Mouse (Mus musculus): ENCODE measurements around the gene Bglap2. TPM values are rescaled to one million over a fixed set of nuclear protein-coding genes. Genes with fewer than 3 reads are reported as not detected.

The Bglap2 gene
- polyA plus RNA-seq, 1 experiment from 2014 or later, result 20.1 TPM

- Histone ChIP-seq H3K27me3 (ENCODE audit: control insufficient read depth, insufficient read depth, low read length) (no peaks in the 10 kb centered on the region), H3K9me3 (ENCODE audit: control insufficient read depth, low read length) (no peaks in the 10 kb centered on the region), H3K27ac (replicated peaks) (peak overlapping the region; percentile 69), H3K36me3 (ENCODE audit: control insufficient read depth, insufficient read depth, low read length) (peaks cover 14% of the 10 kb centered on the region), H3K4me1 (replicated peaks; ENCODE audit: control insufficient read depth, insufficient read depth) (peaks cover 7% of the 10 kb centered on the region), H3K4me3 (ENCODE audit: low read depth, low read length) (no peak overlapping the region), H3K9ac (ENCODE audit: low read length) (no peak overlapping the region), H3K4me2 (replicated peaks; ENCODE audit: low read depth) (no peak overlapping the region)
- WGBS, result 22% methylated on average over 9 of the region's 9 CpGs
- ATAC-seq (ENCODE audit: low FRiP score, low TSS enrichment), result peak; percentile 85
- TF ChIP-seq EP300 (optimal IDR thresholded peaks at IDR 0.05), result no peak
- peak; percentile 62 for TF ChIP-seq CTCF (IDR thresholded peaks at IDR 0.05; ENCODE audit: low read depth)
- DNase-seq (ENCODE audit: low spot score), result peak; percentile 79
Observed at GRCm38 (mm10) chr3:88422020-88422720, 43.7 kb upstream of the Bglap2 start.

GRCm38 (mm10) chr3:88420771-88421170, 42.3 kb upstream of the Bglap2 start:
- TF ChIP-seq CTCF (IDR thresholded peaks at IDR 0.05; ENCODE audit: low read depth), result no peak
- TF ChIP-seq EP300 (optimal IDR thresholded peaks at IDR 0.05), result no peak
- no peak overlapping the region for H3K4me3 ChIP-seq (ENCODE audit: low read depth, low read length)
- peaks cover 14% of the 10 kb centered on the region for H3K36me3 ChIP-seq (ENCODE audit: control insufficient read depth, insufficient read depth, low read length)

GRCm38 (mm10) chr3:88418016-88418415, 39.5 kb upstream of the Bglap2 start:
- WGBS, result 70% methylated on average over 6 of the region's 6 CpGs

More at GRCm38 (mm10) chr3:88420771-88421170, 42.3 kb upstream of the Bglap2 start:
- H3K9me3 ChIP-seq (ENCODE audit: control insufficient read depth, low read length), result no peaks in the 10 kb centered on the region
- H3K27ac ChIP-seq (replicated peaks), result no peak overlapping the region
- WGBS, result 92% methylated on average over 19 of the region's 19 CpGs
- no peak overlapping the region for H3K4me2 ChIP-seq (replicated peaks; ENCODE audit: low read depth)
- H3K4me1 ChIP-seq (replicated peaks; ENCODE audit: control insufficient read depth, insufficient read depth), result peaks cover 7% of the 10 kb centered on the region
- H3K9ac ChIP-seq (ENCODE audit: low read length), result no peak overlapping the region
- no peak for DNase-seq (ENCODE audit: low spot score)
- no peak for ATAC-seq (ENCODE audit: low FRiP score, low TSS enrichment)
- no peaks in the 10 kb centered on the region for H3K27me3 ChIP-seq (ENCODE audit: control insufficient read depth, insufficient read depth, low read length)

GRCm38 (mm10) chr3:88415668-88416067, 37.2 kb upstream of the Bglap2 start:
- H3K9me3 ChIP-seq (ENCODE audit: control insufficient read depth, low read length), result no peaks in the 10 kb centered on the region
- peaks cover 18% of the 10 kb centered on the region for H3K36me3 ChIP-seq (ENCODE audit: control insufficient read depth, insufficient read depth, low read length)
- no peaks in the 10 kb centered on the region for H3K4me1 ChIP-seq (replicated peaks; ENCODE audit: control insufficient read depth, insufficient read depth)
- ATAC-seq (ENCODE audit: low FRiP score, low TSS enrichment) (peak; percentile 78), DNase-seq (ENCODE audit: low spot score) (peak; percentile 32)
- H3K27ac ChIP-seq (replicated peaks), result peak overlapping the region; percentile 35; the same call in 1 of the 2 replicates
- H3K9ac ChIP-seq (ENCODE audit: low read length), result peak overlapping the region; percentile 35
- H3K27me3 ChIP-seq (ENCODE audit: control insufficient read depth, insufficient read depth, low read length), result no peaks in the 10 kb centered on the region
- no peak overlapping the region for H3K4me2 ChIP-seq (replicated peaks; ENCODE audit: low read depth)
- 53% methylated on average over 4 of the region's 4 CpGs for WGBS
- H3K4me3 ChIP-seq (ENCODE audit: low read depth, low read length), result no peak overlapping the region
- no peak for TF ChIP-seq EP300 (optimal IDR thresholded peaks at IDR 0.05)
- no peak for TF ChIP-seq CTCF (IDR thresholded peaks at IDR 0.05; ENCODE audit: low read depth)

More at GRCm38 (mm10) chr3:88418016-88418415, 39.5 kb upstream of the Bglap2 start:
- Histone ChIP-seq H3K4me3 (ENCODE audit: low read depth, low read length) (no peak overlapping the region), H3K9ac (ENCODE audit: low read length) (no peak overlapping the region), H3K36me3 (ENCODE audit: control insufficient read depth, insufficient read depth, low read length) (peaks cover 18% of the 10 kb centered on the region), H3K27me3 (ENCODE audit: control insufficient read depth, insufficient read depth, low read length) (no peaks in the 10 kb centered on the region), H3K9me3 (ENCODE audit: control insufficient read depth, low read length) (no peaks in the 10 kb centered on the region), H3K4me2 (replicated peaks; ENCODE audit: low read depth) (no peak overlapping the region), H3K4me1 (replicated peaks; ENCODE audit: control insufficient read depth, insufficient read depth) (0 out of 2 replicates have a peak, but pooled peaks cover 4% of the 10 kb centered on the region), H3K27ac (replicated peaks) (no peak overlapping the region)
- ATAC-seq (ENCODE audit: low FRiP score, low TSS enrichment) (no peak), DNase-seq (ENCODE audit: low spot score) (no peak)
- TF ChIP-seq EP300 (optimal IDR thresholded peaks at IDR 0.05) (no peak), CTCF (IDR thresholded peaks at IDR 0.05; ENCODE audit: low read depth) (0 out of 2 replicates have a peak, but pooled peaks have one; percentile 9)

- TF ChIP-seq CTCF (IDR thresholded peaks at IDR 0.05; ENCODE audit: low read depth), result no peak
- TF ChIP-seq EP300 (optimal IDR thresholded peaks at IDR 0.05), result no peak
Observed at GRCm38 (mm10) chr3:88412636-88413035, 34.1 kb upstream of the Bglap2 start.

GRCm38 (mm10) chr3:88411681-88412080, 33.2 kb upstream of the Bglap2 start:
- Histone ChIP-seq H3K9ac (ENCODE audit: low read length) (no peak overlapping the region), H3K36me3 (ENCODE audit: control insufficient read depth, insufficient read depth, low read length) (peaks cover 5% of the 10 kb centered on the region), H3K4me1 (replicated peaks; ENCODE audit: control insufficient read depth, insufficient read depth) (no peaks in the 10 kb centered on the region), H3K9me3 (ENCODE audit: control insufficient read depth, low read length) (no peaks in the 10 kb centered on the region), H3K4me2 (replicated peaks; ENCODE audit: low read depth) (no peak overlapping the region), H3K27me3 (ENCODE audit: control insufficient read depth, insufficient read depth, low read length) (no peaks in the 10 kb centered on the region), H3K27ac (replicated peaks) (no peak overlapping the region), H3K4me3 (ENCODE audit: low read depth, low read length) (no peak overlapping the region)
- 85% methylated on average over 4 of the region's 4 CpGs for WGBS
- DNase-seq (ENCODE audit: low spot score) (no peak), ATAC-seq (ENCODE audit: low FRiP score, low TSS enrichment) (no peak)
- TF ChIP-seq EP300 (optimal IDR thresholded peaks at IDR 0.05) (no peak), CTCF (IDR thresholded peaks at IDR 0.05; ENCODE audit: low read depth) (no peak)

More at GRCm38 (mm10) chr3:88412636-88413035, 34.1 kb upstream of the Bglap2 start:
- Histone ChIP-seq H3K27ac (replicated peaks) (no peak overlapping the region), H3K4me1 (replicated peaks; ENCODE audit: control insufficient read depth, insufficient read depth) (no peaks in the 10 kb centered on the region), H3K36me3 (ENCODE audit: control insufficient read depth, insufficient read depth, low read length) (peaks cover 5% of the 10 kb centered on the region), H3K9ac (ENCODE audit: low read length) (no peak overlapping the region), H3K27me3 (ENCODE audit: control insufficient read depth, insufficient read depth, low read length) (no peaks in the 10 kb centered on the region), H3K9me3 (ENCODE audit: control insufficient read depth, low read length) (no peaks in the 10 kb centered on the region), H3K4me3 (ENCODE audit: low read depth, low read length) (no peak overlapping the region), H3K4me2 (replicated peaks; ENCODE audit: low read depth) (no peak overlapping the region)
- DNase-seq (ENCODE audit: low spot score), result no peak
- ATAC-seq (ENCODE audit: low FRiP score, low TSS enrichment), result no peak
- 84% methylated on average over 11 of the region's 11 CpGs for WGBS
